Mouse (Mus musculus): ENCODE data around the gene 1700001P01Rik.

- TF ChIP-seq CTCF (IDR thresholded peaks at IDR 0.05; ENCODE audit: borderline replicate concordance, insufficient read depth, low read length) (no peak), POLR2A (IDR thresholded peaks at IDR 0.05; ENCODE audit: low read depth, low read length) (no peak)
These were observed 48.5 kb upstream of the 1700001P01Rik start for GRCm38 (mm10) chr11:97824168-97824567.
